Mouse (Mus musculus) CH12.LX (cell line): ENCODE data around the gene C1ql4. TPM values are rescaled to one million over a fixed set of nuclear protein-coding genes. Genes with fewer than 3 reads are reported as not detected.

ENCODE experiments used
- DNase-seq: peaks from one replicate; pipeline ENCODE4 v3.0.0-alpha.2; 2013; ENCODE audit errors: extremely low read depth
- H3K27ac ChIP-seq: 2 replicates; pipeline ENCODE4 v1.5.1; 2012; ENCODE audit warnings: low read depth, mild to moderate bottlenecking, control low read depth, moderate library complexity; ENCODE audit not compliant: insufficient read depth
- H3K27me3 ChIP-seq: replicated peaks from 2 replicates; pipeline ENCODE3; 2012; ENCODE audit warnings: inconsistent platforms
- H3K36me3 ChIP-seq, 2 experiments: replicated peaks in 1 of 2; 2 replicates each; pipeline versions ENCODE3 to v1.6.1; 2012; ENCODE audit warnings: inconsistent platforms in 1 of 2, low read length in 1 of 2, mild to moderate bottlenecking in 1 of 2, mixed read lengths in 1 of 2, moderate library complexity in 1 of 2; ENCODE audit not compliant: control insufficient read depth in 1 of 2, insufficient read depth in 1 of 2
- H3K4me1 ChIP-seq, 2 experiments: 2 replicates each; pipeline ENCODE4 v1.6.1; 2012; ENCODE audit warnings: inconsistent platforms in 1 of 2, moderate library complexity in 1 of 2; ENCODE audit not compliant: insufficient read depth in 2 of 2, control insufficient read depth in 1 of 2
- H3K4me2 ChIP-seq: 2 replicates; pipeline ENCODE4 v1.6.1; 2012; ENCODE audit warnings: low read depth, mild to moderate bottlenecking, control low read depth; ENCODE audit not compliant: poor library complexity, insufficient read depth, severe bottlenecking
- H3K4me3 ChIP-seq, 3 experiments: fragments of 150-350 bp in 1 of 3; sonication (generic) in 1 of 3; replicated peaks in 1 of 3; 2 replicates each; pipeline versions ENCODE3 to v1.5.1; 2011 to 2012; ENCODE audit warnings: low read depth in 2 of 3, low read length in 2 of 3, mild to moderate bottlenecking in 2 of 3, moderate library complexity in 2 of 3, control low read depth in 1 of 3, improper control_type of control experiment in 1 of 3, inconsistent platforms in 1 of 3, mixed read lengths in 1 of 3; ENCODE audit not compliant: poor library complexity in 1 of 3
- H3K79me2 ChIP-seq: replicated peaks from 2 replicates; pipeline ENCODE4 v1.6.1; 2012; ENCODE audit warnings: mild to moderate bottlenecking, moderate library complexity; ENCODE audit not compliant: control insufficient read depth, poor library complexity, insufficient read depth, severe bottlenecking; ENCODE audit errors: extremely low read depth
- H3K9ac ChIP-seq: 2 replicates; pipeline ENCODE4 v1.6.1; 2012; ENCODE audit warnings: low read depth, mild to moderate bottlenecking, control low read depth, moderate library complexity; ENCODE audit not compliant: insufficient read depth
- H3K9me3 ChIP-seq: replicated peaks from 2 replicates; pipeline ENCODE3; 2012; ENCODE audit warnings: low read length, inconsistent platforms, mixed read lengths
- BHLHE40 ChIP-seq: IDR thresholded peaks from 2 replicates; pipeline ENCODE4 v1.6.1; 2011; ENCODE audit warnings: mild to moderate bottlenecking, low read depth, low read length, improper control_type of control experiment
- CHD1 ChIP-seq: IDR thresholded peaks from 2 replicates; pipeline ENCODE4 v1.6.1; 2012; ENCODE audit warnings: low read depth, low read length, improper control_type of control experiment, inconsistent platforms
- E2F4 ChIP-seq: IDR thresholded peaks from 2 replicates; pipeline ENCODE4 v1.6.1; 2011; ENCODE audit warnings: low read depth, low read length, improper control_type of control experiment; ENCODE audit not compliant: insufficient replicate concordance
- ETS1 ChIP-seq: conservative IDR thresholded peaks from 2 replicates; pipeline ENCODE4 v1.6.1; 2012; ENCODE audit warnings: low read depth, mild to moderate bottlenecking, inconsistent platforms, low read length, improper control_type of control experiment, moderate library complexity
- IRF4 ChIP-seq: IDR thresholded peaks from 2 replicates; pipeline ENCODE4 v1.6.1; 2014; ENCODE audit warnings: low read depth, mild to moderate bottlenecking, inconsistent platforms, low read length, improper control_type of control experiment
- JUN ChIP-seq: IDR thresholded peaks from 2 replicates; pipeline ENCODE4 v1.6.1; 2011; ENCODE audit warnings: low read depth, mild to moderate bottlenecking, low read length, improper control_type of control experiment, moderate library complexity; ENCODE audit not compliant: insufficient read depth
- KAT2A ChIP-seq: IDR thresholded peaks from 2 replicates; pipeline ENCODE4 v1.6.1; 2012; ENCODE audit warnings: low read length, improper control_type of control experiment, inconsistent platforms; ENCODE audit not compliant: insufficient replicate concordance
- MAFK ChIP-seq: IDR thresholded peaks from 2 replicates; pipeline ENCODE4 v1.6.1; 2011; ENCODE audit warnings: low read length, improper control_type of control experiment; ENCODE audit not compliant: insufficient replicate concordance
- MAX ChIP-seq: IDR thresholded peaks from 2 replicates; pipeline ENCODE4 v1.6.1; 2011; ENCODE audit warnings: low read length, improper control_type of control experiment
- MAZ ChIP-seq: IDR thresholded peaks from 2 replicates; pipeline ENCODE4 v1.6.1; 2012; ENCODE audit warnings: low read depth, mild to moderate bottlenecking, inconsistent platforms, low read length, improper control_type of control experiment, moderate library complexity
- POLR2A ChIP-seq: IDR thresholded peaks from 2 replicates; pipeline ENCODE4 v1.6.1; 2011; ENCODE audit warnings: low read depth, mild to moderate bottlenecking, improper control_type of control experiment, low read length
- RAD21 ChIP-seq: IDR thresholded peaks from 2 replicates; pipeline ENCODE4 v1.6.1; 2011; ENCODE audit warnings: low read depth, mild to moderate bottlenecking, low read length, improper control_type of control experiment, moderate library complexity
- SIN3A ChIP-seq: IDR thresholded peaks from 2 replicates; pipeline ENCODE4 v1.6.1; 2012; ENCODE audit warnings: low read length, improper control_type of control experiment, inconsistent platforms
- TBP ChIP-seq: conservative IDR thresholded peaks from 2 replicates; pipeline ENCODE4 v1.6.1; 2011; ENCODE audit warnings: low read depth, low read length, improper control_type of control experiment
- TCF12 ChIP-seq: IDR thresholded peaks from 2 replicates; pipeline ENCODE4 v1.6.1; 2014; ENCODE audit warnings: low read depth, mild to moderate bottlenecking, inconsistent platforms, low read length, improper control_type of control experiment
- UBTF ChIP-seq: IDR thresholded peaks from 2 replicates; pipeline ENCODE4 v1.6.1; 2012; ENCODE audit warnings: low read depth, mild to moderate bottlenecking, inconsistent platforms, low read length, improper control_type of control experiment, moderate library complexity
- USF2 ChIP-seq: conservative IDR thresholded peaks from 2 replicates; pipeline ENCODE4 v1.6.1; 2011; ENCODE audit warnings: low read depth, low read length, improper control_type of control experiment
- ZC3H11A ChIP-seq: IDR thresholded peaks from 2 replicates; pipeline ENCODE4 v1.6.1; 2012; ENCODE audit warnings: low read depth, mild to moderate bottlenecking, inconsistent platforms, low read length, improper control_type of control experiment
- ZKSCAN1 ChIP-seq: IDR thresholded peaks from 2 replicates; pipeline ENCODE4 v1.6.1; 2012; ENCODE audit warnings: low read depth, inconsistent platforms, low read length, improper control_type of control experiment, borderline replicate concordance
- ZNF384 ChIP-seq: IDR thresholded peaks from 2 replicates; pipeline ENCODE4 v1.6.1; 2012; ENCODE audit warnings: low read depth, low read length, improper control_type of control experiment, inconsistent platforms
- dilution Hi-C: fragments of 300-500 bp; cut with MboI; formaldehyde crosslinking; loops from 2 replicates; pipeline ENCODE4 v1.14.3; 2020; ENCODE audit warnings: low sequenced_read_pairs; ENCODE audit not compliant: extremely low pct_unique_long_range_greater_than_20kb, extremely low pct_ligation_motif_present
- in situ Hi-C: fragments of 300-500 bp; cut with MboI; formaldehyde crosslinking; loops from 3 replicates; pipeline ENCODE4 v1.14.3; 2019; ENCODE audit warnings: low sequenced_read_pairs, low pct_ligation_motif_present, low pct_unique_long_range_greater_than_20kb, mixed read lengths
- polyA plus RNA-seq: library from polyadenylated mRNA; unstranded; fragments of >175 nt; gene quantifications from 2 replicates; pipeline ENCODE4 v1.2.1, GENCODE M21; 2012; ENCODE audit warnings: low read depth; ENCODE audit not compliant: insufficient read length
- total RNA-seq, 2 experiments: library from RNA; depleted of rRNA; stranded (reverse); fragments of 300-350 nt in 1 of 2; fragments of >200 nt in 1 of 2; gene quantifications; 2 replicates each; pipeline ENCODE4 v1.2.3; 2012 to 2014

C1ql4 gene
- total and polyA plus RNA-seq, 3 experiments: not detected

- no peak for TF ChIP-seq USF2
- TF ChIP-seq BHLHE40: no peak
- no peak for TF ChIP-seq CHD1
- no peak for TF ChIP-seq ZC3H11A
- TF ChIP-seq IRF4: no peak
- TF ChIP-seq UBTF: no peak
- TF ChIP-seq POLR2A: no peak
- TF ChIP-seq SIN3A: no peak
- no peak for TF ChIP-seq MAX
- TF ChIP-seq TBP: no peak
- TF ChIP-seq ZNF384: no peak
- TF ChIP-seq ZKSCAN1: no peak
- no peak for TF ChIP-seq MAFK
- no peak for TF ChIP-seq MAZ
- TF ChIP-seq, all 38 proteins: peak for 0
- Histone ChIP-seq H3K27me3 (no peaks in the 10 kb centered on the region), H3K4me3 (no peak overlapping the region)
Observed at GRCm38 (mm10) chr15:99120814-99121213, 33.2 kb upstream of the C1ql4 start.

GRCm38 (mm10) chr15:99116539-99116938 is 28.9 kb upstream of the C1ql4 start:
- H3K36me3 ChIP-seq: no peaks in the 10 kb centered on the region
- in situ Hi-C loops: no loop called here
- no peak overlapping the region for H3K4me2 ChIP-seq
- H3K9me3 ChIP-seq: no peaks in the 10 kb centered on the region
- H3K27me3 ChIP-seq: no peaks in the 10 kb centered on the region
- no peak for DNase-seq
- no peak for TF ChIP-seq KAT2A
- TF ChIP-seq BHLHE40: no peak
- TF ChIP-seq E2F4: no peak
- no peak for TF ChIP-seq ZC3H11A
- no peak for TF ChIP-seq RAD21
- no peak for TF ChIP-seq JUN
- TF ChIP-seq TCF12: no peak
- TF ChIP-seq ZNF384: no peak
- TF ChIP-seq ETS1: no peak
- no peak for TF ChIP-seq MAFK
- dilution Hi-C loops: no loop called here
- no peak overlapping the region for H3K4me3 ChIP-seq
- no peak overlapping the region for H3K27ac ChIP-seq
- H3K79me2 ChIP-seq: no peaks in the 10 kb centered on the region
- no peak overlapping the region for H3K9ac ChIP-seq
- H3K4me1 ChIP-seq: peaks cover 8 to 12% of the 10 kb centered on the region in 2 experiments; a peak in 3 of 4 replicates

More at GRCm38 (mm10) chr15:99120814-99121213, 33.2 kb upstream of the C1ql4 start:
- Histone ChIP-seq H3K27ac (no peak overlapping the region), H3K9ac (no peak overlapping the region), H3K4me1 (peaks cover 8 to 38% of the 10 kb centered on the region in 2 experiments), H3K79me2 (no peaks in the 10 kb centered on the region), H3K4me2 (peak overlapping the region; percentile 4; the same call in 1 of the 2 replicates), H3K36me3 (no peaks in the 10 kb centered on the region), H3K9me3 (no peaks in the 10 kb centered on the region)
- in situ Hi-C loops (no loop called here), dilution Hi-C loops (no loop called here)
- no peak for DNase-seq
